Mouse (Mus musculus) embryo, embryonic 11.5 days (tissue): ENCODE measurements around the gene Grik4.
"Not testable (repeated sequence)": the region's sequence is repeated elsewhere in the genome, so short reads cannot be mapped to it uniquely, and the experiment has no call there.

Experiments used
- DNase-seq: peaks from one replicate; pipeline ENCODE4 v3.0.0-alpha.2; 2012; ENCODE audit warnings: low read depth, low spot score

The Grik4 gene

DNA sequence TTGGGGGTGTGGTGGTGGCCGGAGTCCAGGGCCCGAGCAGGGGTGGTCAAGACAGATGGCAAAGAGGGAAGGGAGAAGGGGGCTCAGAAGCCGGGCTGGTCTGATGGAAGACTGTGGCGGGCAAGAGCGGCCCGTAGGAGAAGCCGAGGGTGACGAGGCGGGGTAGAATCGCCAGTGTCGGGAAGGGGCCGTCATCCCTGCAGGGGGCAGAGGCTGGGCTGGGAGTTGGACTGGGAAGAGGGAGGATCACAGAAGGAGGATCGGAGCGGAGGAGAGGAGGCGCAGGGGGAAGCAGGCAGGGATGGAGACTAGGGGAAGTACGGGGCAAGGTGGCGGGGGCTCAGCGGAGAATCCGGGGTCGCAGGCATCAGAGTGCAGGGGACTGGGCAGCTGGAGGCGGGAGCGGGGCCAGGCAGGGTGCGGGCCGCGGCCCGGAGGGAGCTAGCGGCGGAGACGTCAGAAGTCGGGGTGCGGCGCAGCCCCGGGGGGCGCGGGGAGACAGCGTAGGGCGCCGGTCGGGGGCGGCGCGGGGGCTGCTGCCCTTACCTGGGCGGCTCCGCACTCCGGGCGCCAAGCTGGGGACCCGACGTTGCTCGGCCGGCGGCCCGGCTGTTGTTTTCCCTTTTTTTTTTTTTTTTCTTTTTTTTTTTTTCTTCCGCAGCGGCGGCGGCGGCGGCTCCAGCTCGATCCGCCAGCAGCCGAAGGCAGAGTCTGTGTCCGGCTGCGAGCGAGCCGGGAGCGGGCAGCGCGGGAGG, at the start of gene Grik4:
Gene Grik4 (minus strand): TSS at position 713 of the 755 bp plus-strand sequence.
- DNase-seq = no peak

DNA sequence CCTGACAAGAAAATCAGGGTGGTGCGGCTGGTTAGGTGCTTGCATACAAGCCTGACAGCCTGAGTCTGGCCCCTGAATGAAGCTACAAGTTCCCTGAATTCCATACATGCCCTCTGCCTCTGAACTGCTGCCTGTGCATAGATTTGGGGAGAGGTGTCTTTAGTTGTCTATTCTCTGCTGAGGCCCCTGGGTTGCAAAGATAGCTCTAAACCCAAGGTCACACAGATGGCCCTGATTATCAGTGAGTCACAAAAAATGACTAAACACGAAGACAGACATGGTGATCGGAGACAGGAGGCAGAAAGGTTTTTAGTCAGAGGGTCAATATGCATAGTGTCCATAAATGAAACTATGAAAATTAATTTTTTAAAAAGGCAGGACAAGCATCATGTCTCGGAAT, 49.4 kb upstream of the Grik4 start:
- no peak for DNase-seq

DNA sequence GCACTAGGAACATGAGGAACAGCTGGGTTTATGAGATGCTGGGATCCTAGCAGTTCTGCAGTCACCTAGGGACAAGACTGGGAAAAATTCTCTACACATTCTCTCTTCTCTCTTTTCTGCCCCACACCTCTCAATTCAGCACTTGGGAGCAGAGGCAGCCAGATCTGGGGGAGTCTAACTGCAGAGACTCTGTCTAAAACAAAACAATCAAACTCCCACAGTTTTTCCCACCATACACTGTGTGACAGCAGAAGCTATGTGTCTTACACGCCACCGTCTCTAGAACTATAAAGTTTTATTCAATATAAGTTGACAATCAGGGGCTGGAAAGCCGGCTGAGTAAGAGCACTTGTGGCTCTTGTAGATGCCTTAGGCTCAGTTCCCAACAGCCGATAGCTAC, 43.7 kb upstream of the Grik4 start:
- no peak for DNase-seq

DNA sequence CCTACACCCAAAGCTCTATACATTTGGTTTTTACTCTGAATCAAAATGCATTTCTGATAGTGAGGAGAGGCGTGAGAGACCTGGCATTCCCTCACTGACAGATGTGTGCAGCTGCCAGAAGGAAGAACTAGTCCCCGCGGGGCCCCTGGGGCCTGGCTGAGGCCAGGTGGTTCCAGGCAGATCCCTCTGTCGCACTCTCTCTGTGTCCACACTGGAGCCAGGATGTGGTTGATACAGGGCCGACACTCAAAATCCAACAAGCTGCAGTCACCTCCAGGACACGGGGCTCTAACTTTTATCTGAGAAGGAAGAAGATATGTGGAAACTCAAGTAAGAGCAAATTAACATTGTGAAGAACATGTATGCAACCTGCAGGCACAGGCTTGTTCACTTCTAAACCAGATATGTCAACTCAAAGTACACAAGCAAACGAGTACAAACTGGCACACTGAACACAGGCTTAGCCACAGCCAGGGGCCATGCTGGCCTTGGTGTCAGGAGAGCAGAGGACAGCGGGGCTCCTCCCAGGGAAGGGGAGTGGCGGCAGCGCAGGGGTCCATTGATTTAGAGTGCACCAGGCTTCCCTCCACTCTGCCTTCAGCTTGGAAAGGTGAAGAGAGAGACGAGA, 24.7 kb upstream of the Grik4 start:
- DNase-seq = no peak

DNA sequence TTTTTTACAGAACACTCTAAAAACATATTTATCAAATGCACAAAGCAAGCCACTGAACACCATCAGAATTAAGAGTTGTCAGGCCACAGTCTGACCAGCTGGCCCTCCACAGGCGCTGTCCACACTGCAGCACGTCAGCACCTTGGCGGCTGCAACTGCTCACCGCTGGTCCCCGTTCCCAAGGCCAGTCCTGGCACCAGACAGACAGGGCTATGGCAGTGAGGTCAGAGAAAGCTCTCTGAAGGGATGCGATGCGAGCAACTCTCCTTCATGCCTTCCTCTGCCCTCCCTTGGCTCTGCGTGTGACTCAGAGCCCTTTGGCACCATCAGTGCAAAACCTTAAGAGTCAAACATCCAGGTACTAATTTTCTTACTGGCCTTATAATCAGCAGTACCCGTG, 23.4 kb upstream of the Grik4 start:
- DNase-seq = no peak

DNA sequence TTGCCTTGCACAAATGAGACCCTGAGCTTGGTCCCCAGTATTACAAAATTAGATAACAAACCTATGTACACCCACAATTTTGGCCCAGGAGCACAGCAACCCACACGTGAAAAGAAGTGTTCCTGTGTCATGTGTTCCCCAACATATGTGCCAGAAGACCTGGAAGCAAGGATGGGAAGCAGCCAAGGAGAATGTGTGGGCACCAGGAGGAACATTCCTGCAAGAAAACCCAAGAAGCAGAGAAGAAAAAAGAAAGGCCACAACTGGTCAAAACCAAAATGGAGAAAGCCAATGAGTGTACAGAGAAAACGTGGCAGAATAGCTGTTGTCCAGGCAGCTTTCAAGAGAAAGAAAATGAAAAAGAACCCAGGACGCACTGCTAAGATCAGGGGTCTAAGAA, 20.5 kb upstream of the Grik4 start:
- DNase-seq = not testable (repeated sequence)

DNA sequence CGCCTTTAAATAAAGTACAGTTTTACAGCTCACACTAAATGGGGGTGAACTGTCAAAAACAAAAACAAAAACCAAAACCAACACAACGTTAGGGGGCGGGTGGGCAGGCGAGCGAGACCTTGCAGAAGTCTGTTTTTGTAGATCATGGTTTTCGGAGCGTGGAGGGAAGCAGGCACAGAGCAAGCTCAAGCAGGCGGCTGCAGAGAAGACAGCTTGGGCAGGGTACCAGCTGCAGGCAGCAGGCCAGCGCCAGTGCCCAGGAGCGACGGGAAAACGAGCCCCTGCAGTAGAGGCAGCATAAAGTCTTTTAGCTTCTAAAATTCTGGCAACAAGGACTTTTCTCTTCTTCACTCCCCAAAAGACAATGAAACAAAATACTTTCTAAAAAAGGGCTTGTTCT, 20.1 kb upstream of the Grik4 start:
- DNase-seq = no peak

DNA sequence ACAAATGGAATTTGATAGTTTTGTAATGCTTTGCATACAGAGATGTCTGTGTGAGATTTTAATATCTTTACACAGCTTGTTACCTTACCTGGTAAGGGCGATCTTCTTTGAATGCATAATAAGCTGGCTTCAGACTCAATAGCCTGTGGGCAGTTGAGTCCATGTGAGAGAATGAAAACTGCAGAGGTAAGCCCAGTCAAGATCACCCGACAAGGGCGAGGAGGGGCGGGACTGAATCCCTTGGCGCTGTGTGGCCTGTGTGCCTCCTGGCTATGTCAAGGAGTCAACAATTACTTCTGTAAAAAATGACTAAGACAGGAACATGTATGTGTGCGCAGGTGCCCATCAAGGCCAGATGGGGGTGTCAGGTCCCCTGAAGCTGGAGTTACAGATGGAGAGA, 18.2 kb upstream of the Grik4 start:
- no peak for DNase-seq

DNA sequence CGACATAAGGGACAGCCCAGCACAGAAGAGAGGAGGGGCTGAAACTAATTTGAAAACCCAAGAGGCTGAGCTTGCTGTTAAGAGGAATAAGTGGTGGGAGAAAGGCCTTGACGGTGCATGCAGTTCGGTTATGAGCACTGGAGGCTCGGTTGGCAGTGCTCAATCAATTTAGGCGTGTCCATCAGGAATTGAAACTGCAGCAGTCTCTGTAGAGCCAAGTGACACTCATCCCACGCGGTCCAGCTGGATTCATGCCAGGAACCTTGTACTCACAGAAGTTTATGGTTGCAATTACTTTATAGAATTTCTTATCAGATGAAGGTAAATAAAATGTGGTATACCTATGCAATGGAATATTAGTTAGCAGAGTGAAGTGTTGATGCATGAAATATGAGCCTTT, 14.1 kb upstream of the Grik4 start:
- DNase-seq = no peak

DNA sequence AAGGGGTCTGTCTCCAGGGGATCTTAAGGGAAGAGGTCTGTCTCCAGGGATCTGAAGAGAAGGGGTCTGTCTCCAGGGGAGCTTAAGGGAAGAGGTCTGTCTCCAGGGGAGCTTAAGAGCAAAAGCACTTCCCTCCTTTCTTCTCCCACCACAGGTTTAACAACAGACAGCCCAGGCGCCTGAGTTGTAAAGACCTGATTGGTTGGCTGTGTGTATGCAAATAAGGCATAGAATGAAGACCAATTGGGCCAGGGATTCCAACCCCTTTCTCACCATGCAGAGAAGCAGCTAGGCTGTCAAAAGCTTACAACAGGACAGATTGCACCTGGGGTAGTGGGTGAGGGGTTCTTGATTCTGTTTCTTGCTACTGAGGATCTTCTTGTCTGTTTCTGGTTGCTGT, 4.1 kb upstream of the Grik4 start:
- no peak for DNase-seq

DNA sequence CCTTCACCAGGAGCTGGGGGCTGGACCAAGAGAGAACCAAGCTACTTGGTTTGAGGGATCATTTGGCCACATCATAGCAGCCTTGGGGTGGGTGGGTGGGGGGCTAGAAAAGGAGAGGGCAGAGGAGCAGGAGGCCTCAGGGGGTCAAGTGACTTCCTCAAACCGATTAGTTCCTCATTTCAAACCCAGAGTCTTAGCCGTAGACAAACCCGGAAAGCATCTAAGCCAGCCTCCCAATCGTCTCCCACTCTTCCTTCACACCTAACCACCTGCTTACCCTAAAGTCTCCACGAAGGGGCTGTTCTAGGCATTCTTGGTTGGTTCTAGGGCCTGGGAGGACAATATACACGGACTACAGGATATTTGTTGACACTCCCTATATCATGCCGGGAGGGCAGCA, 881 bp upstream of the Grik4 start:
- no peak for DNase-seq

DNA sequence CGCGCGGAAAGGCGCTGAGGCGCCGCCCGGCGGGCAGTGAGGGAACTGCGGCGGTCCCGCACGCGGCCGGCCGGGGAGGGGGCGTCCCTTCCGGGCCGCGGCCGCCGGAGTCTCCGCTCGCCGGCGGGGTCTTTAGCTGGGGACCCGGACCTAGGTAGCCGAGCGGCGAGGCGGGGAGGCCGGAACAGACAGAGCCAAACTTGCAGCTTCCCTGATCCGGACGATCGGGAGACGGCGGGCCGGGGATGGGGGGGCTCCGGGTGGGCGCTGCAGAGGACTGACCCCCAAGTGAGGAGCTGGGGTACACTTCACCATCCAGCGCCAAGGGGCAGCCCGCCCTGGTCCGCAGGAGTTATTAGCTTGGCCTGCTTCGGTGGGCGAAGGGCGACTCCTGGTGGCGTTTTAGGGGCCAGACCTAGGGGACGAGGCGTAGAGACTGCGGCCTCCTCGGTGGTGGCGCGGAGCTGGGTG, 278 bp upstream of the Grik4 start:
- DNase-seq = peak; percentile 85

DNA sequence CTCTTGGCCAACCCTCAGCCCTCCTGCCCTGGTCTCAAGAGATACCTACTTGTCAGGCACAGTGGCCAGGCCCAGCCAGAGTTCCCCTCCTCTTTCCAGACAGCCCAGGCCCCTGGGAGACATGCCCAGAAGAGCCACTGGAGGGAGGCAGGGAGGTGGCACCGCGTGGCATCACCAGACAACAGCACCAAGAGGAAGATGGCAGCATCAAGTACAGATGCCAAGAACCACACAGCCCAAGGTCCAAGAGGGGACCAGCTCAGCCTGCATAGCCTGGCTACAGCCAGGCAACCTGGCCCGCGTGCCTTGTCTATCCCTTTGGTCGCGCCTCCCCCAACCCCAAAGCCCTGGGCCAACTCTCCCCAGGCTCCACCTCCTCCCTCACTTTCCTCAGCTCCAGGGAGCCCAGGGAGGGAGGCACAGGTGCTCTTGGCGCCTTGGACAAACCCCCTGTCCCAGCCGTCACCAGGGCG, 1.2 kb downstream of the Grik4 start:
- DNase-seq = no peak

DNA sequence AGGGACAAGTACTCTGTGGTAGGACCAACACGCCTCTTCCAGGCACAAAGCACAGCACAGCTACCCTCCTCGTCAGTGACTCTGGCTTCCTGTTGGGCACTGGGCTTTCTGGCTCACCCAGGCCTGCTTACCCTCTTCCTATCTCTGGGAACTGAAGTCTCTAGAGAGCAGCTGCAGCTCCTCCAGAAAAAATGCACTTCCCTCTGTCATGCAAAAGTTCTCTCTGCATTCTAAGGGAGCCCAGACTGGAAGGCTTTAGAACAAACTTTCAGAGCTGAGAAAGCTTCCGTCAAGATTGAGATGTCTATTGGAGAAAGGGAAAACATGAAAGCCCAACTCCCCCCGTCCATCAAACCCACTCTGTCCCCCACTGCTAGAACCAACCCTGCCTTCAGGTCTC, 2.1 kb downstream of the Grik4 start:
- DNase-seq = no peak

DNA sequence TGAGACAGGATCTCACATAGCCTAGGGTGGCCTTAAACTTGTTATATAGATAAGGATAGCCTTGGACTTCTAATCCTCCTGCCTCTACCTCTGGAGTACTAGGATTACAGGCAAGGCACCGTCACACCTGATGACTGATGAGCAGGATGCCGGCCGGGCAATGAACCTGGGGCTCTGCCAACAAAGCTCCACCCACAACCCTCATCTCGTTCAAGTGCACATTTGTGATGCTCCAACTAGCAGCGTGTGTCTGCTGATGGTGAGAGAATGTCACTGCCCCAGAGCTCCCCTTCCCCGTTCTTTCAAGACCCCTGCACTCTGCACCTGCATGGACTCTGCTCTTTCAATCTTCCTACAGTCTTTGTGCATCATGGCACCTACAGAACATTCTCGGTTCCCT, 12.1 kb downstream of the Grik4 start:
- no peak for DNase-seq

DNA sequence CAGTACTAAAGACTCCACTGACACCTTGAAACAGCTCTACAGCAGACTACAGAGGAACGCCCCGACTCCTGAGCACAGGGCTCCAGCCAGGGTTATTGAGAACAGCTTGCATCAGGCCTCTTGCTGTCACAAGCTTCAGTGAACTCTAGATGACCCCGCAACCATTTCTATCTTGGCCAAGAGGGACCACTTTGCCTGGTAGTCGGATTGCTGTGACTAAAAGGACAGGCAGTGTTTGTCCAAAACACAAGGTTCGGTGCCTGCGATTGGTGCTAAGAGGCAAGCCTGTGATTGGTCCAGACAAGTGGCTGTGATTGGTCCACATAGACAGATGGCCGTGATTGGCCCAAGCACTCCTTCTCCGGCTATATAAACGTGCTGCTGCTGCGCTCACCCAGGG, 16.8 kb downstream of the Grik4 start:
- DNase-seq = no peak

DNA sequence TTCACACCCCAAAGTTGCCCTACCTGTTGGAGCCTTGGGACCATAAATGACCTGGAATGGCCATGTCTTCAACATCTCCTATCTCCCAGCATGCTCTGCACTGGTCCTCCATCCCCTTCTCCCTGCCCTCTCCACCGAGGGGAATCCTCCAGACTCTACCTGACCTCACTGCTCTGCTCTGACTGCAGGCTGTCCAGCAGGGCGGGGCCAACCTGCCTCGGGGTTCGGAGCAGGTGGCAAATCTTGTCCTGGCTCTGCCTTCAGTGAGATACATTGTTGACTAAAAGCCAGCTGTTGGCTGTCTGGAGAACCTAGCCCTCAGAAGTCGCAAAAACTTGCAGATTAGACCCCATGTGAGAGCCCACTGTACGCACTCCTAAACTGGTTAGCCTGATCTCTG, 17.7 kb downstream of the Grik4 start:
- no peak for DNase-seq

DNA sequence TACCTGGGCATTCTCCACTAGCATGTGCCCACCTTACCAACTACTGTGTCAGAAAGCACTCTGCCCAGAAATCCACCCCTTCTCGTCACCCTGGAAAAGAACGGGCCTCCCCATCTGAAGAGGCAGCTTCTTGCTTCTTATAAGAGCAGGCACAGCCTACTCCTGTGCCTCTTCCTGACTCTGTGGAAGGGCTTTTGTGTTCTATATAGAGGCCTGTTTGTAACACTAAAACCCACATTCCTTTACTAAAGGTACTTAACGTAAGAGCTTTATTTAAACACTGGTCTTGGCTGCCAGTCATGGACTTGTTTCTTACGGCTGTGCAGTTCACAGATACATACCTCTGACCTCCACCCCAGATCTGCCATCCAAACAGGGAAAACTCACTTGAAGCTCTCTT, 22.5 kb downstream of the Grik4 start:
- no peak for DNase-seq

DNA sequence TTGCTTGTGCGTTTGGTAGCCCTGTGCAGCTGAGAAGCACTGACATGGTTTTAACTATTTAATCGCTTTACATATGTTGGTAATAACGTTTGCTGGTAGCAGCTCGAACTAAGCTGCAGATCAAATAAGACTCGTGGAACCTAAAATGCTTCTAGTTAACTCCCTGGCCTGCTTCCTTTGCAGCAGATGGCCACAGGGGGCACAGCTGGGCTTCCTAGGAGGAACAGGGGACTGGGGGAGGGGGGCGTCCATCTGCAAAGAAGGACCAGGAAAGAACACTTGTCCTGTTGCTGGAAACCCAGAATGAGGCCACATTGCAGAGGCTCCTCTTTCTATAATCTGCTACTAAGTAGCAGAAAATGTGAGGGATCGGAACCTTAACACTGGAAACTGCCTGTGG, 24.1 kb downstream of the Grik4 start:
- no peak for DNase-seq

DNA sequence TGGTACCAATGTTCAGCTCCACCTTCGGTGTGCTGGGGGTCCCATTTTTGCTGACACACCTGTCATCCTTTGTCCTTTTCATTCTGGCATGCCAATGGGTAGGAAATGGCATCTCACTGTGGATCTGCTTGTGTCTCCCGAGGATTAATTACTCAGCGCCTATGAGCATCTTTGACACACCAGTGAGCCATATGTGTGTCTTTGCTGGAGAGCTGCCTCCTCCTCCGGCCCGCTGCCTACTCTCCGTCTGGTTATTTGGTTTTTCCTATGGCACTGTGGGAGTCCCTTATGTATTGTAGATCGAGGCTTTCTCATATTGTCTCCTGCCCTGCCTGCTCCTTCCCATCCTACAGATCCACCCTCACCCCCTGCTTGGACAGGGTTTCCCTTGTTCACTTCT, 26.4 kb downstream of the Grik4 start:
- no peak for DNase-seq

DNA sequence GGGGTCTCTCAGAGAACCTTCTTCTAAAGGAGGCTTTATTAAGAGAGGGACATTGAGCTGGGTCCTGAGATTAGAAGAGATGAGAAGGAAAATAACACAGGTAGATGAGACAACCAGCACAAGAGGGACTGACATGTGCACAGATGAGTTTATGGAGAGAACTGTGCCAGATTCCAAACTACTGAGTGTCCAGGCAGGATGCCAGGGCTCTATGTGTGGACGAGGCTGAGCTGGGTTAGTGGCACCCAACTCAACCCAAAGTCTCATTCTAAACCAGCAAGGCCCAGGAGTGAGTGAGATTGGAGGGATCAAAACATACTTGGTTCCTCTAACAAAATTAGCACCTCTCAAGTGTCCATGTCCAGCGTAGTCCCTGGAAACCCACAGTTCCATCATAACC, 31.1 kb downstream of the Grik4 start:
- no peak for DNase-seq

DNA sequence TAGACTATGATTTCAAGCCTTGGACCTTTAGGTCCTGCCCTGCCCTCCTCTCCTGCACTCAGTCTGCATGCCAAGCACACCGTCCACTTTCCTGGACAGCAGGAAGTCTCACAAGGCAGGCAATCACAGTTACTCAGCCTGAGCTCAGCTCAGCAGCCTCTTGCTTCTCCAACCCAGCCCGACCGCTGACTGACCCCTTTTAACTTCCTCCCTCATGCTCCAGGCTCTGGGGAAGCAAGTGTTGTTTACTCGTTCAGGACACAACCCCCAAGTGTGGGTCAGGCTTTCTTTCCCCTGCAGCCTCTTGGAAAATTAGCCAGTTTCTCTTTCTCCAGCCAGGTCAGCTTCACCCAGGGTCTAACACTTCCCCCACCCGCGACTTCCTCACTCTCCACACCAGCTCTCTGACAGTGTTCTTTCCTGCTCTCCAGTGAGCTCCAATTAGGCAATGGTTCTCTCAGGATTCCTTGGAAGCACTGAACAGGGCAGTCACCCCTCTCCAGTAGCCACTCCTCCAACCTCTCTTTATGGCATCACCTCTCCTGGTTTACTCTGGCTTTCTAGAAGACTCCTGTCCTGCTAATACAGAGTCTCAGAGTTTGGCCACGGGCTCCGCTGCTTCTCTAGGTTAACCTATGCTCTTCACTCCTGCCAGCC, 35.5 kb downstream of the Grik4 start:
- DNase-seq = no peak

DNA sequence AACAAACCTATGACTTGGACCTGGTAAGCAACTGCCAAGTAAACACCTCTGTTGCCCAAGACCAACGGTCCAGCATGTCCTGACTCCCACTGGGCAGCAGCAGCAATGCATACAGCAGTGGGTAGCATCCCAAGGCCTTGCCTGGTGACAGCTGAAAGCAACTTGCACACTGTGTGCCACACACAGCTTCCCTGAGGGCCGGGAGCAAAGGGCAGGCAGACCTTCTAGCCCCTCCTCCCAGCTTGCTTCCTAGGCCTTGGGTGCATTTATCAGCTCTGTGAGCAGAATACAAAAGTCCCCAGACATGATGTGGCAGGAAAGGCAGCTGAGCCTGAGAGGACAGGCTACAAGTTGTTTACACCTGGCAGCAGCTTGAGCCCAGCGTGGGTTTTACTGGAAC, 37.3 kb downstream of the Grik4 start:
- no peak for DNase-seq
